Mouse (Mus musculus) cerebral cortex, adult 2 months (tissue): ENCODE data around the gene Depdc5.

Experiments used
- WGBS: fragments of 180-500 bp; shearing (Covaris S2); methylation state at CpG from one replicate; pipeline ENCODE4 v1.1.7; 2018; 5-methylcytosine and 5-hydroxymethylcytosine counted together

Gene Depdc5

GRCm38 (mm10) chr5:32863253-32864228 lies at the start of gene Depdc5:
Gene Depdc5 (plus strand): TSS chr5:32863701.
- WGBS, result under 1% methylated on average over 63 of the region's 64 CpGs

GRCm38 (mm10) chr5:32815396-32815795 lies 48.1 kb upstream of the Depdc5 start:
- 96% methylated on average over 4 of the region's 4 CpGs for WGBS

GRCm38 (mm10) chr5:32820471-32820870 lies 43.0 kb upstream of the Depdc5 start:
- 76% methylated on average over 8 of the region's 8 CpGs for WGBS

- 94% methylated on average over 7 of the region's 7 CpGs for WGBS
These were observed 36.5 kb upstream of the Depdc5 start, which contains the start of gene Gm20671 for GRCm38 (mm10) chr5:32827009-32827408. Gene Gm20671 (minus strand): TSS chr5:32827109.

GRCm38 (mm10) chr5:32828766-32829165 lies 34.7 kb upstream of the Depdc5 start:
- WGBS, result 44% methylated on average over 1 of the region's 1 CpGs

GRCm38 (mm10) chr5:32830054-32830453 lies 33.4 kb upstream of the Depdc5 start:
- 49% methylated on average over 2 of the region's 2 CpGs for WGBS

- WGBS, result 87% methylated on average over 1 of the region's 1 CpGs
These were observed 29.0 kb upstream of the Depdc5 start for GRCm38 (mm10) chr5:32834497-32834896.

GRCm38 (mm10) chr5:32836976-32837375 lies 26.5 kb upstream of the Depdc5 start:
- 53% methylated on average over 5 of the region's 5 CpGs for WGBS

GRCm38 (mm10) chr5:32840029-32840428 lies 23.5 kb upstream of the Depdc5 start:
- WGBS, result 98% methylated on average over 2 of the region's 2 CpGs

- WGBS, result 83% methylated on average over 3 of the region's 3 CpGs
These were observed 14.3 kb upstream of the Depdc5 start for GRCm38 (mm10) chr5:32849178-32849577.

- 91% methylated on average over 3 of the region's 3 CpGs for WGBS
These were observed 13.9 kb upstream of the Depdc5 start for GRCm38 (mm10) chr5:32849580-32849979.

- 24% methylated on average over 6 of the region's 6 CpGs for WGBS
These were observed 11.5 kb upstream of the Depdc5 start for GRCm38 (mm10) chr5:32852026-32852425.

GRCm38 (mm10) chr5:32853731-32854507 lies 9.6 kb upstream of the Depdc5 start, which contains the start of gene Prr14l:
Gene Prr14l (minus strand): TSS chr5:32854256.
- WGBS, result under 1% methylated on average over 51 of the region's 51 CpGs

- WGBS, result 85% methylated on average over 4 of the region's 4 CpGs
These were observed 8.7 kb upstream of the Depdc5 start for GRCm38 (mm10) chr5:32854818-32855217.

GRCm38 (mm10) chr5:32855274-32855673 lies 8.2 kb upstream of the Depdc5 start:
- 95% methylated on average over 3 of the region's 3 CpGs for WGBS

GRCm38 (mm10) chr5:32857781-32858220 lies 5.7 kb upstream of the Depdc5 start:
- 4% methylated on average over 6 of the region's 6 CpGs for WGBS

GRCm38 (mm10) chr5:32861082-32861481 lies 2.4 kb upstream of the Depdc5 start:
- 83% methylated on average over 1 of the region's 1 CpGs for WGBS

- 57% methylated on average over 6 of the region's 6 CpGs for WGBS
These were observed 900 bp upstream of the Depdc5 start for GRCm38 (mm10) chr5:32862469-32863132.

- 97% methylated on average over 5 of the region's 5 CpGs for whole genome bisulfite sequencing
These were observed 6.0 kb downstream of the Depdc5 start for GRCm38 (mm10) chr5:32869389-32870024.

GRCm38 (mm10) chr5:32872346-32872745 lies 8.8 kb downstream of the Depdc5 start:
- WGBS, result 79% methylated on average over 5 of the region's 5 CpGs

- WGBS, result 73% methylated on average over 3 of the region's 3 CpGs
These were observed 23.2 kb downstream of the Depdc5 start for GRCm38 (mm10) chr5:32886739-32887138.
